Mouse (Mus musculus) liver, adult 2 months (tissue): ENCODE results near the gene Mfn2.

Experiments used
- CTCF ChIP-seq: fragments of 200-500 bp; IDR thresholded peaks from 2 replicates; pipeline ENCODE4 v1.5.1; 2011; ENCODE audit warnings: low read depth, low read length, control low read depth
- POLR2A ChIP-seq: fragments of 200-500 bp; IDR thresholded peaks from 2 replicates; pipeline ENCODE4 v1.6.1; 2011; ENCODE audit warnings: low read length, control low read depth; ENCODE audit not compliant: insufficient read depth; ENCODE audit errors: extremely low read depth

DNA sequence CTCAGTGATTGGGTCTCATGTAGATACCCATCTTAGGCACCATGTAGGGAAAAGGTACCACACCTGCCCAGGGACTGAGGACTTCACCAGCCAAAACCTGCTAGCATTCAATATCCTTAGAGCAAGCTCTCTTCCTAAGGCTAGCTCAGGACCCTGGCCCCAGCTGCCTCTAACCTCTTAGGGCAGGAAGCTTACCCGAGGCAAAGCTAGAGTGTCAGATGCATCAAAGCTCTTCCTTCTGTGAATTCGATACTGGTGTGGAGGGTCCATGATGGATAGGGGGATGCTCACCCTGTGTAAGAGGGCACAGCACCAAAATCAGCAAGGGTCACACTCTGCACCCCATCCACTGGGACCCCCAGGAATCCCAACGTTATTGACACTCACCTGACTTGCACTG, 42.5 kb downstream of the Mfn2 start:
- TF ChIP-seq POLR2A (no peak), CTCF (no peak)
